Mouse (Mus musculus) liver (tissue): Measurements from ENCODE around the gene S100a5.

Experiments
- DNase-seq: peaks from one replicate; pipeline ENCODE4 v3.0.0-alpha.2; 2020; ENCODE audit warnings: mixed read lengths

Gene S100a5

GRCm38 (mm10) chr3:90600458-90601195 is 7.7 kb upstream of the S100a5 start:
- no peak for DNase-seq

DNA sequence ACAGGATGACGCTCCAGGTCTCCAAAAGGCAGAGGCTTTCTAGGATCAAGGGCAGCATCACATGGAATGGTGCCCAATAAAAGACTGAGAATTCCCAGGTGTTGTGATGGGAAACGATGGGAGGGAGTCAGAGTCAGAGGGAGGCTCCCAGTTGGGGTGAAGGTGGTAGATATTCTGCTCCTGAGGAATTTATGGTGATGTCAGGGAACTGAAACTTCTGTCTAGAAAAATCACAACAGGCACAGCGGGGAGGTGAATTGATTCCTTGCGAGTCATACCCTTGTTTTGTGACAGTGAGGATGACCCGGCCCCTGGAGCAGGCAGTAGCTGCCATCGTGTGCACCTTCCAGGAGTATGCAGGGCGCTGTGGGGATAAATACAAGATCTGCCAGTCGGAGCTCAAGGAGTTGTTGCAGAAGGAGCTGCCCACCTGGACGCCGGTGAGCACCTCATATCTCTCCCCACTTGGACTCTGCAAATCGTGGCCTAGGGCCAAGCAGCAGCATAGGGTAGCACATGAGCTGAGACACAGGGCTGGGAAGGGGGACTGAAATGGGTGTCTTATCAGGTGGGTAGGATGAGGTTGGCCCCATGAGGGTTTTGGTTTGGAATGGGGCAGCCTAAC is 6.7 kb upstream of the S100a5 start, which contains the start of gene Gm42674:
Gm42674 (plus strand) TSS at position 419 of the 625 bp plus-strand sequence.
- no peak for DNase-seq

DNA sequence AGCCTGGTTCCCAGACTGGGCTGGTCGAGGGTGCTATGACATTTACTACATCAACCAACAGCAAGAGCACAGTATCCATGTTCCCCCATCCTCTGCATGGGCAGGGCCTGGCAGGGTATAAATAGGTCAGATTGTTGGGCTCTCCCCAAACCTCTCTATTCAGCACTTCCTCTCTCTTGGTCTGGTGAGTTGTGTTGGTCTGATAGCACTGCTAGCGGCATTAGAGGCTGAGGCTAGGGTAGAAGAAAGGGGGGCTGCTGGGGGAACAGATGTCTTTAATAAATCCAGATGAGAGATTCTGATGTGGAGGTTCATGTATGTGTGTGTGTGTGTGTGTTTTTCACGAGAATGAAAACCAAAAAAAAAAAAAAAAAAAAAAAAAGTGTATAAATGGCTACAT is 4.7 kb upstream of the S100a5 start, which contains the start of gene S100a4:
S100a4 (plus strand) TSS at position 149 of the 400 bp plus-strand sequence.
- no peak for DNase-seq

DNA sequence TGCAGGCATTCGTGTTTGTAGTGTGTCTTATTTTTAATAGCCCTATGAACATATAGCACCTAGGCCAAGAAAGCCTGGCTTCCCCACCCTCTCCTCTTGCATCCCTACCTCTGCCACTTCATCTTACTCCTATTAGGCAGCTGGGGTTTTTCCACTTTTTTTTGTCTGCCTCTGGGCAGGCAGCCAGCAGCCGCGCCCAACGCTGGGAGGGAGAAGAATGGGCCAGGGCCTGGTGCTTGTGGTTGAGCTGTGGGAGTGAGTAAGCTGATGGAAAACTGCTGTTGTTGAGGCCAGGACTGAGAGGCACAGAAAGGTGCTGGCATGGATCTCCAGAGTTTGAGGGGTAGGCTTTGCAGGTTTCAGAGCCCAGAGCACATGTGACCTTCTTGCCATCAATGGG is 3.9 kb upstream of the S100a5 start:
- peak; percentile 52 for DNase-seq

DNA sequence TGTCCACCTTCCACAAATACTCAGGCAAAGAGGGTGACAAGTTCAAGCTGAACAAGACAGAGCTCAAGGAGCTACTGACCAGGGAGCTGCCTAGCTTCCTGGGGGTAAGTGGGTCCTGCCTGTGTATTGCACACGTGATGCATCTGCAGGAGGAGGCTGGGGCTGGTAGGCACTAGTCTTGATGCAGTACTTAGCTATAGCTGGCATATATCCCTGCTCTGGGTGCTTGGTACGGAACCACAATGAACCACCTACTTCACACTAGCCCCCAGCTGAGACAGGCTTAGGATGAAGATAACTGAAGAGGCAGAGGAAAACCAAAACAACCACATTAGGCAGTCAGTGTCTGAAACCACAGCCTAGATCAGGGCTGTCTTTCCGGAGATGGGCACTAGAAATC is 3.3 kb upstream of the S100a5 start:
- no peak for DNase-seq

- DNase-seq, result no peak
Observed at GRCm38 (mm10) chr3:90605736-90606135, 2.6 kb upstream of the S100a5 start.

DNA sequence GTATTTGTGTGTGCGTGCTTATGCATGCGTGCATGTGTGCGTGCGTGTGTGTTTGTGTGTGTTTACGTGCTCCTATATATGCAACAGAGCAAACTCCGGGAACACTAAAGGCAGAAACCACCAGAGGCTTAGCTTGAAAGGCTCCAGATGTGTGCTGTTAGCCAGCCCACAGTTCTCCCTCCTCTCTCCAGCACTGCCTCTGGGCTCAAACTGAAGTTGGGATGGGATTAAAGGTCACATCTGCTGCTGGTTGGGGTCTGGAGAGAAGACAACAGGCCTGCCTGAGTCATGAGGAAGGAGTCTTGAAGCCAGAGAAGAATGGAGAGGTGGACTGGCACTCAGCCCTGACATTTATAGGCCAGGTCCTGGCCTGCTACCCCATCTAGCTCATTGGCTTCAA is 2.1 kb upstream of the S100a5 start:
- DNase-seq, result no peak

DNA sequence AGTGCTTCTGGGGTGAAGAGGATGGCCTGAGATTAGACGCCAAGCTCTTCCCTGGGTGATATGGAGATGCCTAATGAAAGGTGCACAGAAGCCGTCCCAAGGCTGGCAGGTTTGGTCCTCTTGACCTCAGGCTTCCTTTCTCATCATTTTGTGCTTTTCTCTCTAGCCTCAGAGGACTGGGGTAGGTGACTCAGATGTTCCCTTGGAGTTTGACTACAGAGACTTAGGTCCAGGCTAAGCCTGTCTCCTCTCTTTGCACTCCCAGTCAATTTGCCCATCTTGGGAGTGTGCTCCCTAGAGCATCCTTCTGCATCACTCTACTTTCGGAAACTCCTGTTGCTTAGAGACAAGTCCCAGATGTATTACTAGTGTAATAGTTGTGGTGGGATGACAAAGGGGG is 962 bp upstream of the S100a5 start:
- no peak for DNase-seq

GRCm38 (mm10) chr3:90609102-90609501 is 779 bp downstream of the S100a5 start:
- DNase-seq, result no peak

DNA sequence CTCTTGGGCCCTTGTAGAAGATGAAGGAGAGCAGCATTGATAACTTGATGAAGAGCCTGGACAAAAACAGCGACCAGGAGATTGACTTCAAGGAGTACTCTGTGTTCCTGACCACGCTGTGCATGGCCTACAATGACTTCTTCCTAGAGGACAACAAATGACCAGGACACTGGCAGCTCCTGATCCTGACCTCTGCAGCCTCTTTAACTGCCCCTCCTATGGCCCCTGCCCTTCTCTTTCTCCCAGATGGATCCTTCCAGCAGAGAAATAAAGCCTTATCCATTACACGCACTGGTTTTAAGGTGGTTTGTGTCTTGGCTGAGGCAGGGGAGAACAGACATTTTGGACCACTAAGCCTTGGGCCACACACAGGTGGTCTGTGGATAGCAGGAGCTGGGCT is 3.2 kb downstream of the S100a5 start:
- DNase-seq, result no peak

DNA sequence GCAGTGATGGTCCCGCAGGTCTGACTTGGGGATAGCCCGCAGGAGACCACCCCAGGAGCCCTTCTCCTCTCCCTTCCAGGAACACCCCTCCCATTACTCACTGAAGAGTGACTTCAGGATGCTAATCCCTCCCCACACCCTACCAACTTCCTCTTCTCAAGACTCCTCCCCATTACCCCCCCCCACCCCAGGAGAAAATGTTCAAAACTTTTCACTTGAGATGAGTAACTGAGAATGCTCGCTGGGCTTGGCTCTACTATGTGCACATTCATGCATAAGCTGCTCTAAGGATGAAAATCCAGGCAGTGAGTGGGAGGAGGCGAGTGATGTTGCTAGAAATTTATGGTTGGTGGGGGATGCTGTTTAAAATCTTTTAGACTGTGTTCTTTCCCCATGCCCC is 3.7 kb downstream of the S100a5 start:
- no peak for DNase-seq

GRCm38 (mm10) chr3:90612728-90613291 is 4.5 kb downstream of the S100a5 start, which contains the start of gene S100a6:
TSS of gene S100a6 (plus strand) at chr3:90612882.
- peak; percentile 54 for DNase-seq

DNA sequence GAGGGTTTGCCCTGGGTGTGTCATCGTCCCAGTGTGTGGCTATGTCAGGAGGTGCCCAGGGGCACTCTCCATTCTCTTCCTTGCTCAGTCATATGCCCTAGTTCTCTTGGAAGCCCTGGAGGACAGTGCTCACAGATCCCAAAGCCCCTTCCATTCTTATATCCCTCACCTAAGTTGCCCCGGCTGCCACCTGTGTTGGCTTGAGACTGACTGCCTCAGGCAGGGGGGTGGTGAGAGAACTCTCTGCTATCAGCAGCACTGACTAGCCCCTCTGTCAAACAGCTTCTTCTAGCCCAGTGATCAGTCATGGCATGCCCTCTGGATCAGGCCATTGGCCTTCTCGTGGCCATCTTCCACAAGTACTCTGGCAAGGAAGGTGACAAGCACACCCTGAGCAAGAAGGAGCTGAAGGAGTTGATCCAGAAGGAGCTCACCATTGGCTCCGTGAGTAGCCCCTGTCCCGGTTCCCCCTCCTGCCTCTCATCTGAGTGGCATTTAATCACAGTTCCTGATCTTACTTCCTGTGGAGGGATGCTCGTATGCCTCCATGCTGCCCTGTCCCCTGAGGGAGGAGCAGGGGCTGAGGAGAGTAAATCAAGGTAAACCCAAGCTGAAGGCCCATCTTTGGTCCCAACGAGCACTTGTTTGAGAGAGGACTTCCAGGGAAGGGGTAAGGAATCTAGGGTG is 5.3 kb downstream of the S100a5 start:
- no peak for DNase-seq

GRCm38 (mm10) chr3:90614148-90614530 is 5.8 kb downstream of the S100a5 start:
- no peak for DNase-seq

DNA sequence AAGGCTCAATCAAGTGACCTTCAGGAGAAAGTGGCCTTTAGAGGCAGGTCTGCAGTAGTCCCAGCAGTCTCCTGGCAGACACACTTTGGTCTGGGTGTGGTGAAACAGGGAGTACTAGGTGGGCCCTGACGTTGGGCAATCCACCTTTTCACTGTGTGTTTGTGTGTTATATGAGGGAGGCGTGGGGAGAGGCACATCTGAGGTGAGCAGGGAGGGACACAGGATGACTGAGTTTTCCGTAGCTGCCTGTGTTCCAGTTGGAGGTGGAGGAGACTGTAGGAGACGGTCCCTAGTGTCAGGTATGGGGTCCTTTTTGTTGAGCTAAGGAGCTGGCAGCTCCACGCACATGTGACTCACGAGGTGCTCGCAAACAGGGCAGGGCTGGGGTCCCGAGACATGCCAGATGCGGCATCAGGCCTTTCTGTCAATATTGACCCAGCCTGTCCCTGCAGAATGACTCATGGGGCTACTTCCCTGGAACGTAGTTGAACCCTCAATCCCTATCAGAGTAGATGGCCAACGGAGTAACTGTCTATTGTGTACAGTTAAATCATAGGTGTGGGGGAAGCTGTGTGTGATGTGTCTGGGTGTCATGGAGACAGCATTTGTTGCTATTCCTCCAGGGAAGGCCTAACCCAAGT is 6.4 kb downstream of the S100a5 start:
- no peak for DNase-seq

GRCm38 (mm10) chr3:90615415-90615814 is 7.1 kb downstream of the S100a5 start:
- DNase-seq, result peak; percentile 54

DNA sequence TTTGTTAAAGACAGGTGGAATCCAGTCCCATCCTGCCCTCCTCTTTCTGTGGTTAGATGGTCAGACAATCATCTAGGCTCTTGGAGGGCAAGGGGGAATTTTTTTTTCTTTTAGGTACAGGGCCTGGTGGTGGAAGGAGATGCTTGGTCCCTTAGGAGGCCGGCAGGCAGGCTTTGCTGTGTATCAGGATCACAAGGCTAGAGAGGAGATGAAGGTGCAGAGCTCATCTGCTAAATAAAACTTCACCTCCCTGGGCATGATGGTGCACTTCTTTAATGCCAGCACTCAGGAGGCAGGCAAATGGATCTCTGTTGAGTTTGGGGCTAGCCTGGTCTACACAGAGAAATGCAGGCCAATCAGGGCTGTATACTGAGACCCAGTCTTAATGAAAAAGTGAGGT is 7.6 kb downstream of the S100a5 start:
- no peak for DNase-seq

DNA sequence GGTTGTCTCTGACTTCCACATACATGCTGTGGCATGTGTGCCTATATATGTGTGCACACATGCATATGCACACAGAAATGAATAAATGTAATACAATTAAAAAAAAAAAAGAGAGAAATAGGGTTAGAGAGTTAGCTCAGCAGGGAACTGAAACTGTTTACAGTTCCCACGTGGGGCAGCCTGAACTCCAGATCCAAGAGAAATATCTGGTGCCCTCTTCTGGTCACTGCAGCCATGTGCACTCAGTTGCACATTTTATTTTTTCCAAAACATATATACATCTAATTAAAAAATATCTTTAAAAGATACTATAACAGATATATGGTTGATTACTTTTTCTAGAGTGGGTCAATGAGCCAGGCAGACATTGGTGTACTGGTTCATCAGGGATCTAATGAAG is 9.3 kb downstream of the S100a5 start:
- DNase-seq, result no peak

DNA sequence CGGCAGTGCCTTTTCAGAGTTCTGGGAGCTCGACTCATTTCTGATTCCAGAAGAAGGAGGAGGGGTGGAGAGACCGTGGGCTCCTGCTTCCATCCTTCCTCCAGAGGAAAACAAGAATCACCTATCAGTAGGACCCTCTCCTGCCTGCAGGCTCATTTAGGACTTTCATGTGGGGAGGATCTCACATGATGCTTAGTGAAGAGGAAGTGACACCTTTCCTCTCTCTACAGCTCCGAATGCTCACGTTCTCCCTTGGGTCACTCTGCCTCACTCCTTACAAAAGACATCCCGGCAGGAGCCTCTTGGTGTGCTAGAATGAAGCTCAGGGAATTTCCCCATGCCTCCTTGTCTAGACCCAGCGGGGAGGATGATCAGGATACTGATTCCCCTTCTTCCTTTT is 13.2 kb downstream of the S100a5 start:
- DNase-seq, result no peak

GRCm38 (mm10) chr3:90623435-90624071 is 15.2 kb downstream of the S100a5 start:
- DNase-seq, result peak; percentile 37

- DNase-seq, result no peak
Observed at GRCm38 (mm10) chr3:90625496-90625895, 17.2 kb downstream of the S100a5 start.

DNA sequence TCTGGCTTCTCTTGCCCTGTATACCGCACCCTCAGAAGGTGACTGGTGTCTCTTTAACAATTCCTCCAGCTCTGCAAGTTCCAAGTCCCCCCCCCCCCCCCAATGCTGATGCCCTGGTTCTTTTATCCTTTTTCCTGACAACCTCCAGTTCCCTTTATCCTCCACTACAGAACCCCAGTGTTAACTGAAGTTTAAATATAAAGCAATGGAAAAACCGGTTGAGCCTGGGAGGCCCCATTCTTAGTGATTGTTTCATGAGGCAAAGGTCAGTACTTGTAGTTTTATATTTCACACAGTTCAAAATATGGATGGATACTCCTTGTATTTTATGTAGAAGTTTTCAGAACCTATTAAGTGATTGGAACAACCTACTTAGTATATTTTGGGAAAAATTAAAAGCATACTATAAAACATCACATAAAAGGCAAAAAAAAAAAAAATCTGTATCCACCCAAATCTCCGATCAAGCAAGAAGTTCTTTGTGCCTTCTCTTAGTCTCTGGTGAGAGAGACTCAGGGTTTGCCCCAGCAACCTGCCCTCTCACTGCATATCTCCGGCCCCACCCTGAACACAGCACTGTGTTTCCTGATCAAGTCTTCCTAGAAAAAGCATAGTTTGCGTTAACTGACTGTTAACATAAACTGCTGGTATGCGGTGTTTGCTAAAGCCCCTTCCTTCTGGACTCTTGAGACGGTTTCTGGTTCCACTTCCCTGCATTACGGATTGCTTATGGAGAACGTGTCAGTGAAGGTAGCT is 18.1 kb downstream of the S100a5 start:
- no peak for DNase-seq
